21 mouse cellular contexts compared by ENCODE assay signal in the genomic region with DNA sequence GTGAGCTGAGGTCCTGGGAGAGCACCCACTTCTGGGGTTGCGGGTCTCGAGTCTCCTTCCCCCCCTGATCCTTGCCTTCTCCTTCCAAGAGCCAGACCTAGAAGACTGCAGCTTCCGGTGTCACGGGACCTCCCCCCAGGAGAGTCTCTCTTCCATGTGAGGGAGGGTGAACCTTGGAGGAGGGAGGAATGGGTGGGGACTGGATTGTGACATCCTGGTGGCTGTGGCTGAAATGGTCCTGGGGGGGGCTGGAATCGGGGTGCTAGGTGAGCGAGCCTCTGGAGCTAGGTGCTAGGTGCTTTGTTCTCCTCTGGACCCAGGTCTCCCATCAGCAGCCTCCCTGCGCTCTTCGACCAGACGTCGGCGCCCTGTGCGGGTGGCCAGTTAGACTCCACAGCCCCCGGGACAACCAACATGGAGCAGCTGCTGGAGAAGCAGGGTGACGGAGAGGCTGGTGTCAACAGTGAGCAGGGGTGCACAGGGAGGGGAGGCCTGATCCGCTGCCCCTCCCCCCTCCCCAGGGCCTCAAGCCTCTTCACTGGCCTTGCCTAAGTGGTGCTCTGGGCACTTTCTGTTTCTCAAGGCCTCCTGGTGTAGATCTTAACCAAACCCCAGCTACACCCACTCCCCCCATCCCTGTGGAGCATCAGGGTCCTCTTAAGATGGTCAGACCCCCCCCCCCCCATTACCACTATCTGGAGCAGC. TPM values are rescaled to one million over a fixed set of nuclear protein-coding genes. Genes with fewer than 3 reads are reported as not detected.
DNase-seq lines count a peak whose midpoint lies in the region; ATAC-seq and TF ChIP-seq lines count a peak whose summit lies in the region.
"Had no signal": no experiment of that assay in that cellular context is flagged by ENCODE, and none has a peak within 500 bp of the region (broad histone marks: within the 10 kb centered on the region; RNA-seq: fewer than 3 reads in every experiment).

No protein-coding gene starts in this region.

- H3K4me3 ChIP-seq in forebrain, embryonic 12.5 days (replicated peaks), result no peak overlapping the region
- no peak overlapping the region for H3K4me3 ChIP-seq in forebrain, embryonic 16.5 days (replicated peaks; ENCODE audit: low read length)
- H3K4me3 ChIP-seq in lung, embryonic 14.5 days (ENCODE audit: low read depth, low read length), result no peak overlapping the region
- no peak overlapping the region for H3K4me3 ChIP-seq in lung, adult 2 months (replicated peaks; ENCODE audit: extremely low read depth, low read depth, low read length)
- H3K4me3 ChIP-seq in embryonic facial prominence, embryonic 14.5 days (ENCODE audit: low read depth, low read length), result no peak overlapping the region
- H3K4me3 ChIP-seq in midbrain, embryonic 14.5 days (replicated peaks; ENCODE audit: low read depth, low read length), result no peak overlapping the region
- H3K4me3 ChIP-seq in limb, embryonic 10.5 days, result no peak overlapping the region
- H3K4me3 ChIP-seq: embryonic facial prominence, embryonic 15.5 days; gastrocnemius, adult 2 months; heart, embryonic 15.5 days; hindbrain, embryonic 15.5 days; neural tube, embryonic 15.5 days had no signal

- no peak overlapping the region for H3K4me2 ChIP-seq in forebrain, embryonic 12.5 days
- no peak overlapping the region for H3K4me2 ChIP-seq in forebrain, embryonic 16.5 days (ENCODE audit: low read length)
- no peak overlapping the region for H3K4me2 ChIP-seq in lung, embryonic 14.5 days
- H3K4me2 ChIP-seq in embryonic facial prominence, embryonic 14.5 days (ENCODE audit: low read depth, low read length), result no peak overlapping the region
- no peak overlapping the region for H3K4me2 ChIP-seq in midbrain, embryonic 14.5 days (ENCODE audit: low read length)
- H3K4me2 ChIP-seq: embryonic facial prominence, embryonic 15.5 days; heart, embryonic 15.5 days; hindbrain, embryonic 15.5 days; liver, embryonic 11.5 days; neural tube, embryonic 15.5 days had no signal

- WGBS in forebrain, embryonic 12.5 days, result 81% methylated on average over 15 of the region's 15 CpGs
- 76% methylated on average over 15 of the region's 15 CpGs for WGBS in forebrain, embryonic 16.5 days
- 68% methylated on average over 15 of the region's 15 CpGs for WGBS in lung, embryonic 14.5 days
- WGBS in lung, adult 2 months, result 74% methylated on average over 15 of the region's 15 CpGs
- 82% methylated on average over 11 of the region's 15 CpGs for WGBS in embryonic facial prominence, embryonic 14.5 days
- 83% methylated on average over 15 of the region's 15 CpGs for WGBS in midbrain, embryonic 14.5 days
- WGBS in limb, embryonic 10.5 days, result 90% methylated on average over 15 of the region's 15 CpGs

- peaks cover 92% of the 10 kb centered on the region for H3K36me3 ChIP-seq in forebrain, embryonic 12.5 days (replicated peaks)
- H3K36me3 ChIP-seq in forebrain, embryonic 16.5 days (ENCODE audit: control insufficient read depth, insufficient read depth), result peaks cover 29% of the 10 kb centered on the region
- peaks cover 98% of the 10 kb centered on the region for H3K36me3 ChIP-seq in lung, embryonic 14.5 days (ENCODE audit: insufficient read depth)
- peaks cover 92% of the 10 kb centered on the region for H3K36me3 ChIP-seq in embryonic facial prominence, embryonic 14.5 days (ENCODE audit: control insufficient read depth, insufficient read depth, low read length)
- peaks cover 94% of the 10 kb centered on the region for H3K36me3 ChIP-seq in midbrain, embryonic 14.5 days (ENCODE audit: control insufficient read depth, insufficient read depth, low read length)
- peaks cover 98% of the 10 kb centered on the region for H3K36me3 ChIP-seq in limb, embryonic 10.5 days

- no peak for TF ChIP-seq CTCF in lung, embryonic 14.5 days (IDR thresholded peaks at IDR 0.05; ENCODE audit: low read depth)
- no peak for TF ChIP-seq CTCF in lung, adult 2 months (IDR thresholded peaks at IDR 0.05; ENCODE audit: insufficient read depth, low read length)

- ATAC-seq in forebrain, embryonic 12.5 days (ENCODE audit: low FRiP score), result no peak
- ATAC-seq in forebrain, embryonic 16.5 days, result no peak
- ATAC-seq in lung, embryonic 14.5 days (ENCODE audit: insufficient read depth), result peak; percentile 18; the same call in 1 of the 2 replicates
- ATAC-seq in embryonic facial prominence, embryonic 14.5 days (ENCODE audit: low read depth), result peak; percentile 17; the same call in 1 of the 2 replicates
- ATAC-seq in midbrain, embryonic 14.5 days (ENCODE audit: low FRiP score, low TSS enrichment), result no peak
- ATAC-seq: forebrain, embryonic 14.5 days; intestine, postnatal 0 days had no signal

- 0 out of 2 replicates have a peak overlapping the region, but pooled peaks have one; percentile 1 for H3K9ac ChIP-seq in forebrain, embryonic 12.5 days
- H3K9ac ChIP-seq in forebrain, embryonic 16.5 days (replicated peaks; ENCODE audit: low read depth, low read length), result no peak overlapping the region
- H3K9ac ChIP-seq in lung, embryonic 14.5 days, result no peak overlapping the region; the same call in 1 of the 2 replicates
- no peak overlapping the region for H3K9ac ChIP-seq in embryonic facial prominence, embryonic 14.5 days (ENCODE audit: low read depth, low read length)
- H3K9ac ChIP-seq in midbrain, embryonic 14.5 days (replicated peaks; ENCODE audit: low read length), result 0 out of 2 replicates have a peak overlapping the region, but pooled peaks have one; percentile 3
- H3K9ac ChIP-seq: embryonic facial prominence, embryonic 15.5 days; heart, embryonic 15.5 days; hindbrain, embryonic 15.5 days; neural tube, embryonic 15.5 days had no signal

- no peak; the same call in 1 of the 2 replicates for TF ChIP-seq POLR2A in lung, adult 2 months (IDR thresholded peaks at IDR 0.05; ENCODE audit: borderline replicate concordance, extremely low read depth, low read depth, low read length)

- no peak for DNase-seq in lung, embryonic 14.5 days
- no peak for DNase-seq in lung, adult 2 months
- no peak for DNase-seq in embryonic facial prominence, embryonic 14.5 days (ENCODE audit: low spot score)
- DNase-seq in midbrain, embryonic 14.5 days, result no peak
- no peak for DNase-seq in limb, embryonic 10.5 days (ENCODE audit: low spot score)
- DNase-seq: adrenal gland, postnatal 25 days; cerebellum, adult 8-10 months; gastrocnemius, adult 2 months; layer of hippocampus, postnatal 36 days; right cerebral cortex, postnatal 25 days; thymus, postnatal 36 days had no signal

- peaks cover 30% of the 10 kb centered on the region for H3K4me1 ChIP-seq in forebrain, embryonic 12.5 days
- H3K4me1 ChIP-seq in forebrain, embryonic 16.5 days (replicated peaks; ENCODE audit: control insufficient read depth, insufficient read depth, low read length), result peaks cover 24% of the 10 kb centered on the region
- H3K4me1 ChIP-seq in lung, embryonic 14.5 days (ENCODE audit: insufficient read depth), result 0 out of 2 replicates have a peak, but pooled peaks cover 3% of the 10 kb centered on the region
- H3K4me1 ChIP-seq in lung, adult 2 months (ENCODE audit: control insufficient read depth, insufficient read depth, low read length), result peaks cover 4% of the 10 kb centered on the region; the same call in 1 of the 2 replicates
- H3K4me1 ChIP-seq in embryonic facial prominence, embryonic 14.5 days (ENCODE audit: control insufficient read depth, insufficient read depth, low read length), result no peaks in the 10 kb centered on the region
- peaks cover 9% of the 10 kb centered on the region; the same call in 1 of the 2 replicates for H3K4me1 ChIP-seq in midbrain, embryonic 14.5 days (ENCODE audit: control insufficient read depth, insufficient read depth, low read length)
- peaks cover 15% of the 10 kb centered on the region for H3K4me1 ChIP-seq in limb, embryonic 10.5 days

- H3K27me3 ChIP-seq in forebrain, embryonic 12.5 days, result no peaks in the 10 kb centered on the region
- H3K27me3 ChIP-seq in forebrain, embryonic 16.5 days (replicated peaks; ENCODE audit: control insufficient read depth, insufficient read depth, low read length), result no peaks in the 10 kb centered on the region
- H3K27me3 ChIP-seq in lung, embryonic 14.5 days (ENCODE audit: insufficient read depth, low read length), result no peaks in the 10 kb centered on the region
- H3K27me3 ChIP-seq in embryonic facial prominence, embryonic 14.5 days (replicated peaks; ENCODE audit: control insufficient read depth, insufficient read depth, low read length), result no peaks in the 10 kb centered on the region
- no peaks in the 10 kb centered on the region for H3K27me3 ChIP-seq in midbrain, embryonic 14.5 days (ENCODE audit: control insufficient read depth, insufficient read depth, low read length)
- H3K27me3 ChIP-seq in limb, embryonic 10.5 days (ENCODE audit: low read depth, poor library complexity, severe bottlenecking), result no peaks in the 10 kb centered on the region
- H3K27me3 ChIP-seq: CH12.LX; embryonic facial prominence, embryonic 15.5 days; heart, embryonic 15.5 days; hindbrain, embryonic 15.5 days; neural tube, embryonic 15.5 days had no signal

- no peaks in the 10 kb centered on the region for H3K9me3 ChIP-seq in forebrain, embryonic 12.5 days
- no peaks in the 10 kb centered on the region for H3K9me3 ChIP-seq in forebrain, embryonic 16.5 days (ENCODE audit: control insufficient read depth, low read length)
- H3K9me3 ChIP-seq in lung, embryonic 14.5 days (ENCODE audit: low read depth, low read length), result no peaks in the 10 kb centered on the region
- no peaks in the 10 kb centered on the region for H3K9me3 ChIP-seq in embryonic facial prominence, embryonic 14.5 days (ENCODE audit: control insufficient read depth, low read length)
- H3K9me3 ChIP-seq in midbrain, embryonic 14.5 days (ENCODE audit: control insufficient read depth, low read length), result no peaks in the 10 kb centered on the region
- H3K9me3 ChIP-seq in limb, embryonic 10.5 days (replicated peaks), result no peaks in the 10 kb centered on the region
- H3K9me3 ChIP-seq: embryonic facial prominence, embryonic 15.5 days; heart, embryonic 15.5 days; hindbrain, embryonic 15.5 days; neural tube, embryonic 15.5 days had no signal

- no peak overlapping the region for H3K27ac ChIP-seq in forebrain, embryonic 12.5 days
- H3K27ac ChIP-seq in forebrain, embryonic 16.5 days (ENCODE audit: low read length), result no peak overlapping the region
- peak overlapping the region; percentile 27; the same call in 1 of the 2 replicates for H3K27ac ChIP-seq in lung, embryonic 14.5 days (ENCODE audit: low read depth)
- no peak overlapping the region for H3K27ac ChIP-seq in embryonic facial prominence, embryonic 14.5 days (replicated peaks; ENCODE audit: low read depth, low read length)
- H3K27ac ChIP-seq in midbrain, embryonic 14.5 days (replicated peaks; ENCODE audit: low read depth, low read length), result 0 out of 2 replicates have a peak overlapping the region, but pooled peaks have one; percentile 9
- H3K27ac ChIP-seq in limb, embryonic 10.5 days, result no peak overlapping the region
- H3K27ac ChIP-seq: gastrocnemius, adult 2 months; heart, embryonic 15.5 days; hindbrain, embryonic 15.5 days; neural tube, embryonic 15.5 days had no signal

RNA-seq across cellular contexts. Expression of gene Cisd3, which starts 9.4 kb away (rescaled TPM):
- polyA plus RNA-seq in forebrain, embryonic 12.5 days (2016; fragmentation: Nextera tagmentation; extraction: Ambion mirVana), result 13.2 and 14.9 TPM in 2 replicates
- polyA plus RNA-seq in forebrain, embryonic 16.5 days (2015; fragmentation: Nextera tagmentation; extraction: Ambion mirVana), result 14.6 and 15.4 TPM in 2 replicates
- polyA plus RNA-seq in lung, embryonic 14.5 days (2014; fragmentation: Nextera tagmentation; extraction: Ambion mirVana), result 27.1 and 35.3 TPM in 2 replicates
- polyA plus RNA-seq in lung, adult 2 months (2012; rRNA removed), result 26.4 and 34.0 TPM in 2 replicates
- polyA plus RNA-seq in embryonic facial prominence, embryonic 14.5 days (2014; fragmentation: Nextera tagmentation; extraction: Ambion mirVana), result 24.5 and 29.3 TPM in 2 replicates
- 17.4 and 21.8 TPM in 2 replicates for polyA plus RNA-seq in midbrain, embryonic 14.5 days (2014; fragmentation: Nextera tagmentation; extraction: Ambion mirVana)
- 9.4 and 15.3 TPM in 2 replicates for polyA plus RNA-seq in limb, embryonic 10.5 days (2016; fragmentation: Nextera tagmentation; extraction: Ambion mirVana)

RNA-seq across cellular contexts. Expression of gene Mllt6, which starts 13.0 kb away (rescaled TPM):
- 3.3 and 3.7 TPM in 2 replicates for polyA plus RNA-seq in forebrain, embryonic 12.5 days (2016; fragmentation: Nextera tagmentation; extraction: Ambion mirVana)
- polyA plus RNA-seq in forebrain, embryonic 16.5 days (2015; fragmentation: Nextera tagmentation; extraction: Ambion mirVana), result 4.2 and 5.1 TPM in 2 replicates
- polyA plus RNA-seq in lung, embryonic 14.5 days (2014; fragmentation: Nextera tagmentation; extraction: Ambion mirVana), result 5.2 TPM in 2 replicates
- polyA plus RNA-seq in lung, adult 2 months (2012; rRNA removed), result 65.9 and 79.6 TPM in 2 replicates
- 3.5 and 4.5 TPM in 2 replicates for polyA plus RNA-seq in embryonic facial prominence, embryonic 14.5 days (2014; fragmentation: Nextera tagmentation; extraction: Ambion mirVana)
- 6.2 and 9.0 TPM in 2 replicates for polyA plus RNA-seq in midbrain, embryonic 14.5 days (2014; fragmentation: Nextera tagmentation; extraction: Ambion mirVana)
- polyA plus RNA-seq in limb, embryonic 10.5 days (2016; fragmentation: Nextera tagmentation; extraction: Ambion mirVana), result 2.5 TPM in 2 replicates

RNA-seq across cellular contexts. Expression of gene Pcgf2, which starts 24.1 kb away (rescaled TPM):
- 24.2 TPM in 2 replicates for polyA plus RNA-seq in forebrain, embryonic 12.5 days (2016; fragmentation: Nextera tagmentation; extraction: Ambion mirVana)
- polyA plus RNA-seq in forebrain, embryonic 16.5 days (2015; fragmentation: Nextera tagmentation; extraction: Ambion mirVana), result 14.8 and 19.8 TPM in 2 replicates
- polyA plus RNA-seq in lung, embryonic 14.5 days (2014; fragmentation: Nextera tagmentation; extraction: Ambion mirVana), result 16.0 and 19.7 TPM in 2 replicates
- 65.9 and 81.9 TPM in 2 replicates for polyA plus RNA-seq in lung, adult 2 months (2012; rRNA removed)
- 12.7 and 13.2 TPM in 2 replicates for polyA plus RNA-seq in embryonic facial prominence, embryonic 14.5 days (2014; fragmentation: Nextera tagmentation; extraction: Ambion mirVana)
- polyA plus RNA-seq in midbrain, embryonic 14.5 days (2014; fragmentation: Nextera tagmentation; extraction: Ambion mirVana), result 25.5 and 31.2 TPM in 2 replicates
- 21.0 and 21.5 TPM in 2 replicates for polyA plus RNA-seq in limb, embryonic 10.5 days (2016; fragmentation: Nextera tagmentation; extraction: Ambion mirVana)

RNA-seq across cellular contexts. Expression of gene Psmb3, which starts 27.0 kb away (rescaled TPM):
- polyA plus RNA-seq in forebrain, embryonic 12.5 days (2016; fragmentation: Nextera tagmentation; extraction: Ambion mirVana), result 457 TPM in 2 replicates
- polyA plus RNA-seq in forebrain, embryonic 16.5 days (2015; fragmentation: Nextera tagmentation; extraction: Ambion mirVana), result 403 and 431 TPM in 2 replicates
- 496 and 514 TPM in 2 replicates for polyA plus RNA-seq in lung, embryonic 14.5 days (2014; fragmentation: Nextera tagmentation; extraction: Ambion mirVana)
- polyA plus RNA-seq in lung, adult 2 months (2012; rRNA removed), result 214 and 264 TPM in 2 replicates
- polyA plus RNA-seq in embryonic facial prominence, embryonic 14.5 days (2014; fragmentation: Nextera tagmentation; extraction: Ambion mirVana), result 474 and 478 TPM in 2 replicates
- polyA plus RNA-seq in midbrain, embryonic 14.5 days (2014; fragmentation: Nextera tagmentation; extraction: Ambion mirVana), result 456 and 503 TPM in 2 replicates
- polyA plus RNA-seq in limb, embryonic 10.5 days (2016; fragmentation: Nextera tagmentation; extraction: Ambion mirVana), result 626 and 675 TPM in 2 replicates

RNA-seq across cellular contexts. Expression of gene Epop, which starts 46.7 kb away (rescaled TPM):
- polyA plus RNA-seq in forebrain, embryonic 12.5 days (2016; fragmentation: Nextera tagmentation; extraction: Ambion mirVana), result 10.0 and 11.9 TPM in 2 replicates
- polyA plus RNA-seq in forebrain, embryonic 16.5 days (2015; fragmentation: Nextera tagmentation; extraction: Ambion mirVana), result 2.1 and 2.6 TPM in 2 replicates
- 6.1 and 7.4 TPM in 2 replicates for polyA plus RNA-seq in lung, embryonic 14.5 days (2014; fragmentation: Nextera tagmentation; extraction: Ambion mirVana)
- 6.4 and 12.3 TPM in 2 replicates for polyA plus RNA-seq in lung, adult 2 months (2012; rRNA removed)
- 2.4 and 3.4 TPM in 2 replicates for polyA plus RNA-seq in embryonic facial prominence, embryonic 14.5 days (2014; fragmentation: Nextera tagmentation; extraction: Ambion mirVana)
- polyA plus RNA-seq in midbrain, embryonic 14.5 days (2014; fragmentation: Nextera tagmentation; extraction: Ambion mirVana), result 1.9 and 2.8 TPM in 2 replicates
- polyA plus RNA-seq in limb, embryonic 10.5 days (2016; fragmentation: Nextera tagmentation; extraction: Ambion mirVana), result 16.1 and 23.8 TPM in 2 replicates

Comparison
In these comparisons a context has a peak if more than half of its experiments do, and no peak if none do; other contexts are left out.
1. H3K9ac ChIP-seq: peak in forebrain, embryonic 12.5 days (single experiment) and midbrain, embryonic 14.5 days (single experiment); none in forebrain, embryonic 16.5 days (single experiment), lung, embryonic 14.5 days (single experiment) and embryonic facial prominence, embryonic 14.5 days (single experiment).
2. ATAC-seq: peak in lung, embryonic 14.5 days (single experiment) and embryonic facial prominence, embryonic 14.5 days (single experiment); none in forebrain, embryonic 12.5 days (single experiment), forebrain, embryonic 16.5 days (single experiment) and midbrain, embryonic 14.5 days (single experiment).
3. H3K27ac ChIP-seq: peak in lung, embryonic 14.5 days (single experiment) and midbrain, embryonic 14.5 days (single experiment); none in forebrain, embryonic 12.5 days (single experiment), forebrain, embryonic 16.5 days (single experiment), embryonic facial prominence, embryonic 14.5 days (single experiment) and limb, embryonic 10.5 days (single experiment).